Mouse (Mus musculus) fat pad, adult 2 months (tissue): ENCODE results near the gene Fmo2.

Experiments used
- DNase-seq: peaks from one replicate; pipeline ENCODE4 v3.0.0-alpha.2; 2011; ENCODE audit warnings: low read depth, low spot score; ENCODE audit errors: extremely low read depth

The Fmo2 gene

GRCm38 (mm10) chr1:162891980-162892451, 6.5 kb downstream of the Fmo2 start:
- DNase-seq, result peak; percentile 34

GRCm38 (mm10) chr1:162888646-162889045, 9.9 kb downstream of the Fmo2 start:
- no peak for DNase-seq

- no peak for DNase-seq
Observed at GRCm38 (mm10) chr1:162887644-162888043, 10.9 kb downstream of the Fmo2 start.

GRCm38 (mm10) chr1:162886138-162886816, 12.2 kb downstream of the Fmo2 start:
- DNase-seq, result no peak

GRCm38 (mm10) chr1:162882681-162883080, 15.8 kb downstream of the Fmo2 start:
- no peak for DNase-seq

- DNase-seq, result no peak
Observed at GRCm38 (mm10) chr1:162879595-162880369, 18.7 kb downstream of the Fmo2 start.

GRCm38 (mm10) chr1:162875091-162875490, 23.4 kb downstream of the Fmo2 start:
- DNase-seq, result no peak

GRCm38 (mm10) chr1:162871701-162872311, 26.7 kb downstream of the Fmo2 start:
- DNase-seq, result no peak

- no peak for DNase-seq
Observed at GRCm38 (mm10) chr1:162870978-162871377, 27.5 kb downstream of the Fmo2 start.

GRCm38 (mm10) chr1:162867396-162867795, 31.1 kb downstream of the Fmo2 start:
- no peak for DNase-seq

- DNase-seq, result no peak
Observed at GRCm38 (mm10) chr1:162866280-162866681, 32.2 kb downstream of the Fmo2 start, which contains the start of gene Fmo1. Gene Fmo1 (minus strand): TSS chr1:162866610.

- DNase-seq, result no peak
Observed at GRCm38 (mm10) chr1:162865493-162865830, 33.1 kb downstream of the Fmo2 start.

- DNase-seq, result no peak
Observed at GRCm38 (mm10) chr1:162864816-162865492, 33.6 kb downstream of the Fmo2 start.

- no peak for DNase-seq
Observed at GRCm38 (mm10) chr1:162864279-162864678, 34.2 kb downstream of the Fmo2 start.

- no peak for DNase-seq
Observed at GRCm38 (mm10) chr1:162863579-162863978, 34.9 kb downstream of the Fmo2 start.

GRCm38 (mm10) chr1:162862328-162862727, 36.2 kb downstream of the Fmo2 start:
- DNase-seq, result no peak

GRCm38 (mm10) chr1:162859996-162860605, 38.4 kb downstream of the Fmo2 start:
- peak; percentile 23 for DNase-seq

GRCm38 (mm10) chr1:162859545-162859976, 39.0 kb downstream of the Fmo2 start:
- DNase-seq, result no peak

- DNase-seq, result no peak
Observed at GRCm38 (mm10) chr1:162858748-162859130, 39.8 kb downstream of the Fmo2 start.

GRCm38 (mm10) chr1:162857766-162858747, 40.5 kb downstream of the Fmo2 start:
- DNase-seq, result no peak
